Mouse (Mus musculus): Measurements from ENCODE around the gene Clk3. TPM values are rescaled to one million over a fixed set of nuclear protein-coding genes. Genes with fewer than 3 reads are reported as not detected.

Gene Clk3
- total and polyA plus RNA-seq, 3 experiments: 36.9 to 119 (median 56.8) TPM

- H3K36me3 ChIP-seq (replicated peaks): peaks cover 64% of the 10 kb centered on the region
- no peak overlapping the region for H3K4me3 ChIP-seq (ENCODE audit: low read depth, low read length)
- no peaks in the 10 kb centered on the region for H3K27me3 ChIP-seq (ENCODE audit: insufficient read depth, low read length)
- no peak for TF ChIP-seq POLR2AphosphoS5 (IDR thresholded peaks at IDR 0.05; ENCODE audit: insufficient replicate concordance, low read depth, low read length)
- TF ChIP-seq GATA2 (IDR thresholded peaks at IDR 0.05; ENCODE audit: borderline replicate concordance, low read depth, low read length): no peak
- TF ChIP-seq CTCF (IDR thresholded peaks at IDR 0.05; ENCODE audit: low read depth, low read length): no peak
- no peak for TF ChIP-seq GATA1 (IDR thresholded peaks at IDR 0.05; ENCODE audit: borderline replicate concordance, low read length)
- TF ChIP-seq TAL1 (conservative IDR thresholded peaks at IDR 0.05; ENCODE audit: low read depth, low read length): no peak
- peaks cover 46% of the 10 kb centered on the region for H3K4me1 ChIP-seq (ENCODE audit: insufficient read depth, low read depth, low read length)
- no peak for DNase-seq (ENCODE audit: low spot score)
- no peaks in the 10 kb centered on the region for H3K9me3 ChIP-seq (replicated peaks)
- no peak for ATAC-seq (ENCODE audit: extremely low read depth, insufficient number of reproducible peaks, low FRiP score, poor library complexity, severe bottlenecking)
Measured at GRCm38 (mm10) chr9:57800325-57800975, 34.8 kb upstream of the Clk3 start.

GRCm38 (mm10) chr9:57798725-57799253, 33.1 kb upstream of the Clk3 start:
- DNase-seq (ENCODE audit: low spot score): no peak
- no peak for ATAC-seq (ENCODE audit: extremely low read depth, insufficient number of reproducible peaks, low FRiP score, poor library complexity, severe bottlenecking)
- Histone ChIP-seq H3K36me3 (replicated peaks) (peaks cover 73% of the 10 kb centered on the region), H3K27me3 (ENCODE audit: insufficient read depth, low read length) (no peaks in the 10 kb centered on the region), H3K4me1 (ENCODE audit: insufficient read depth, low read depth, low read length) (peaks cover 34% of the 10 kb centered on the region), H3K4me3 (ENCODE audit: low read depth, low read length) (no peak overlapping the region), H3K9me3 (replicated peaks) (no peaks in the 10 kb centered on the region)
- TF ChIP-seq GATA1 (IDR thresholded peaks at IDR 0.05; ENCODE audit: borderline replicate concordance, low read length) (no peak), TAL1 (conservative IDR thresholded peaks at IDR 0.05; ENCODE audit: low read depth, low read length) (no peak), CTCF (IDR thresholded peaks at IDR 0.05; ENCODE audit: low read depth, low read length) (no peak), GATA2 (IDR thresholded peaks at IDR 0.05; ENCODE audit: borderline replicate concordance, low read depth, low read length) (no peak), POLR2AphosphoS5 (IDR thresholded peaks at IDR 0.05; ENCODE audit: insufficient replicate concordance, low read depth, low read length) (no peak)

DNA sequence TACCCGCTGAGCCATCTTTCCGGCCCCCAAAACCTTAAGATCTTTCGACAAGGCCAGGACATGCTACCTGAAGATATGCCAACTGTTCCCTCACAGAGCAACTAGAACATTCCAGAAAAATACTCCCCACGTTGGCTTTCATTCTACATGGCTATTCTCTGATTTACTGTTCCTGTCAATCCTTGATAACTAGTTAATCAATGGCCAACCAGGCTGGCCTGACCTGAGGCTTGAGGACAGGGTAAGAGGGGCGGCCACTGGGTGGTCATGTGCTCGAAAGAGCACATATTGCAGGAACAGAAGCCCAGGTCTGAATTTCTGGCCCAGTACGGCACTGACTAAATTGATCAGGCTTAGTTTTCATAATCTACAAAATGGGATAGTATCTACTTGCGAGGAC, 31.8 kb upstream of the Clk3 start:
- peaks cover 82% of the 10 kb centered on the region for H3K36me3 ChIP-seq (replicated peaks)

DNA sequence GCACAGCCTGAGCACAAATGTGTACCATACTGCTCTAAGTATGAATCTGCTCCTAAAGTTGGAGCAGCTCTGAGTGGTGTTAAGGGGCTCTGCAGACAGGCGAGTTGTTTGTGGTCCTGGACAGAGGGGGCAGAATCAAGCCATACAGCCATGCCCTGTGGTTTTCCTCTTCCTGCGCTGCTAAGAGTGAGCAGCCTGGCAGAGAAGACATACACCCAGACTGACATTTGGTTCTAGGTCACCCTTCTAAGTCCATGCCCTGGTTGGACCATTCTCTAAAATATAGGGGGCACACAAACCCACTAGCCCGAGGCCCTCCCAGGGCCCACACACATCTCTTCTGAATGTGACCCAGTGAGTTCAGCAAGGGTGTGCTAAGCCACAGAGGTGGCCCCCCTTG, 24.1 kb upstream of the Clk3 start:
- peaks cover 5% of the 10 kb centered on the region for H3K9me3 ChIP-seq (replicated peaks)
- no peaks in the 10 kb centered on the region for H3K4me1 ChIP-seq (ENCODE audit: insufficient read depth, low read depth, low read length)
- DNase-seq (ENCODE audit: low spot score) (no peak), ATAC-seq (ENCODE audit: extremely low read depth, insufficient number of reproducible peaks, low FRiP score, poor library complexity, severe bottlenecking) (no peak)
- no peak overlapping the region for H3K4me3 ChIP-seq (ENCODE audit: low read depth, low read length)
- peaks cover 7% of the 10 kb centered on the region; the same call in 1 of the 2 replicates for H3K27me3 ChIP-seq (ENCODE audit: insufficient read depth, low read length)
- peaks cover 50% of the 10 kb centered on the region for H3K36me3 ChIP-seq (replicated peaks)
- TF ChIP-seq GATA2 (IDR thresholded peaks at IDR 0.05; ENCODE audit: borderline replicate concordance, low read depth, low read length) (no peak), CTCF (IDR thresholded peaks at IDR 0.05; ENCODE audit: low read depth, low read length) (no peak), GATA1 (IDR thresholded peaks at IDR 0.05; ENCODE audit: borderline replicate concordance, low read length) (no peak), POLR2AphosphoS5 (IDR thresholded peaks at IDR 0.05; ENCODE audit: insufficient replicate concordance, low read depth, low read length) (no peak), TAL1 (conservative IDR thresholded peaks at IDR 0.05; ENCODE audit: low read depth, low read length) (no peak)

More for the DNA sequence above, 31.8 kb upstream of the Clk3 start:
- TF ChIP-seq TAL1 (conservative IDR thresholded peaks at IDR 0.05; ENCODE audit: low read depth, low read length) (no peak), GATA1 (IDR thresholded peaks at IDR 0.05; ENCODE audit: borderline replicate concordance, low read length) (no peak), POLR2AphosphoS5 (IDR thresholded peaks at IDR 0.05; ENCODE audit: insufficient replicate concordance, low read depth, low read length) (no peak), GATA2 (IDR thresholded peaks at IDR 0.05; ENCODE audit: borderline replicate concordance, low read depth, low read length) (no peak), CTCF (IDR thresholded peaks at IDR 0.05; ENCODE audit: low read depth, low read length) (no peak)
- ATAC-seq (ENCODE audit: extremely low read depth, insufficient number of reproducible peaks, low FRiP score, poor library complexity, severe bottlenecking): no peak
- DNase-seq (ENCODE audit: low spot score): no peak
- Histone ChIP-seq H3K4me1 (ENCODE audit: insufficient read depth, low read depth, low read length) (peaks cover 22% of the 10 kb centered on the region), H3K9me3 (replicated peaks) (no peaks in the 10 kb centered on the region), H3K27me3 (ENCODE audit: insufficient read depth, low read length) (no peaks in the 10 kb centered on the region), H3K4me3 (ENCODE audit: low read depth, low read length) (no peak overlapping the region)

- DNase-seq (ENCODE audit: low spot score) (no peak), ATAC-seq (ENCODE audit: extremely low read depth, insufficient number of reproducible peaks, low FRiP score, poor library complexity, severe bottlenecking) (no peak)
- TF ChIP-seq TAL1 (conservative IDR thresholded peaks at IDR 0.05; ENCODE audit: low read depth, low read length) (no peak), POLR2AphosphoS5 (IDR thresholded peaks at IDR 0.05; ENCODE audit: insufficient replicate concordance, low read depth, low read length) (no peak), GATA1 (IDR thresholded peaks at IDR 0.05; ENCODE audit: borderline replicate concordance, low read length) (no peak), GATA2 (IDR thresholded peaks at IDR 0.05; ENCODE audit: borderline replicate concordance, low read depth, low read length) (no peak), CTCF (IDR thresholded peaks at IDR 0.05; ENCODE audit: low read depth, low read length) (no peak)
- peaks cover 4% of the 10 kb centered on the region; the same call in 1 of the 2 replicates for H3K4me1 ChIP-seq (ENCODE audit: insufficient read depth, low read depth, low read length)
- no peaks in the 10 kb centered on the region for H3K36me3 ChIP-seq (replicated peaks)
- peaks cover 5% of the 10 kb centered on the region for H3K9me3 ChIP-seq (replicated peaks)
- no peak overlapping the region for H3K4me3 ChIP-seq (ENCODE audit: low read depth, low read length)
- peaks cover 21% of the 10 kb centered on the region for H3K27me3 ChIP-seq (ENCODE audit: insufficient read depth, low read length)
Measured at GRCm38 (mm10) chr9:57782656-57783055, 17.0 kb upstream of the Clk3 start.

- Histone ChIP-seq H3K36me3 (replicated peaks) (no peaks in the 10 kb centered on the region), H3K9me3 (replicated peaks) (no peaks in the 10 kb centered on the region), H3K4me1 (ENCODE audit: insufficient read depth, low read depth, low read length) (peaks cover 59% of the 10 kb centered on the region), H3K27me3 (ENCODE audit: insufficient read depth, low read length) (peaks cover 21% of the 10 kb centered on the region), H3K4me3 (ENCODE audit: low read depth, low read length) (no peak overlapping the region)
- TF ChIP-seq TAL1 (conservative IDR thresholded peaks at IDR 0.05; ENCODE audit: low read depth, low read length): no peak
- no peak for ATAC-seq (ENCODE audit: extremely low read depth, insufficient number of reproducible peaks, low FRiP score, poor library complexity, severe bottlenecking)
- no peak for DNase-seq (ENCODE audit: low spot score)
Measured at GRCm38 (mm10) chr9:57775736-57776135, 10.1 kb upstream of the Clk3 start.

Measured in G1E (cell line).